Mouse (Mus musculus): Measurements from ENCODE around the gene Rmdn3.

The Rmdn3 gene

GRCm38 (mm10) chr2:119111060-119111459 lies 45.8 kb downstream of the Rmdn3 start:
- no peak for ATAC-seq (ENCODE audit: insufficient number of reproducible peaks, low FRiP score, low TSS enrichment)

DNA sequence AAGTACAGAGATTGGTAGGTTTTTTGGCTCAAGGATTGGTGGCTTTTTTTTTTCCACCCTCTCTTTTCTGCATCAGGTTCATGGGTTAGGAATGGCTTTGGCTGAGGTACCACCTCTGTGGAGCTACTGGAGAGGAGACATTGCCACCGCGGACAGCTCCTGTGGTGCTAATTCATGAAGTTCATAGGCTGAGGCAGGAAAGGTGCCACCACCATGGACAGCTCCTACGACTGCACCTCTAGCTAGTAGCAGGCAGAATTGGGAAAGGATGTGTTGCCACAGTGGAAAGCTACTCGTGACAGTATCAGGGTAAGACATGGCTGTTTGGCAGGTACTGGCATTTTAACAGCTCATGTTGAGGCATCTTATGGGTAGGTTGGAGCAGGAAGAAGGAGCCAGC lies 48.3 kb downstream of the Rmdn3 start:
- ATAC-seq (ENCODE audit: insufficient number of reproducible peaks, low FRiP score, low TSS enrichment), result no peak

- ATAC-seq (ENCODE audit: insufficient number of reproducible peaks, low FRiP score, low TSS enrichment), result no peak
Observed at GRCm38 (mm10) chr2:119106583-119106982, 50.3 kb downstream of the Rmdn3 start.

DNA sequence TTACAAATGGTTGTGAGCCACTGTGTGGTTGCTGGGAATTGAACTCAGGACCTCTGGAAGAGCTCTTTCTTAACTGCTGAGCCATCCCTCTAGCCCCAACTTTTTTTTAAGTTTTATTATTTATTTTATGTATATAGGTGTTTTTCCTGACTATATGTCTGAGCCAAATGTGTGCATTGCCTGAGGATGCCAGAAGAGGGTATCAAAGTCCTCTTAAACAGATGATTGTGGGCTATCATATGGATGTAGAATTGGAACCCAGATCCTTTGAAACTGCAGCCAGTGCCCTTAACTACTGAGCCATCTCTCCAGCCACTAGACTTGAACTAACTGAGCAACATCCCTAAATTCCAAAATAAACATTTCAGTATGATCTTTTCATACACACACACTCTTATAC lies 55.3 kb downstream of the Rmdn3 start:
- no peak for ATAC-seq (ENCODE audit: insufficient number of reproducible peaks, low FRiP score, low TSS enrichment)

Data from cerebellum, adult (tissue).